8 mouse cellular contexts compared by ENCODE assay signal in the genomic region with DNA sequence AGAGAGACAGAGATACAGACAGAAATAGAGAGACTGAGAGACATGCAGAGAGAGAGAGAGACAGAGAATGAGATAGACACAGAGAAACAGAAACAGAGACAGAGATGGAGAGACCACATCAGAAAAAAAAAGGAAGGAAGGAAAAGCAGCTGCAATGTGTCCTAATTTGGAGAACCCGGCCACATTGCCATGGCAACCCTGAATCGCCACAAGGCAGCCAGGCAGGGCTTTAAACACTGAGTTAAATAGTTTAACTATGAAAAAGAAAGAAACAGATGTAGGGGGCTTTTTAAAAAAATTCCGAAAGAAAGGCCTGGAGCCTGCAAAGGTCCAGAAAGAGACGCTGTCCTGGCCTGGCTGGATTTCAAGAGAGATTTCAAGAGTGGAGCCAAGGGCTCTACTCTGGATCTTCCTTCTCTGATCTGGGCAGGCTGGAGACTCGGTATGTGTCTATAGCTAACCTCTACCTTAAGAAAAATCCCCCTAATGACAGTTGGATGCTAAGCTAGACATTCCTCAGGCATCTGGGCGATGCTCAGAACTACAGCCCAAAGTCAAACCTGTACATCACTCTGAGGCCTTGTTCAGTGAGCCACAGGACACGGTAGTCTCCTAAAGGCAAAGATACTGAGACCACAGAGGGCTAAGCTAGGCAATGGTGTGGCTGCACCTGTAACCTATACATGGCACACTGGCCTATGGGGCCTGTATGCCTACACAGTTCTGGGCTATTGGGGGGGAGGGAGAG.
A peak's percentile ranks its signal among the peaks of the same experiment; 100 is the strongest.
DNase-seq lines count a peak whose midpoint lies in the region; ATAC-seq and TF ChIP-seq lines count a peak whose summit lies in the region.

No protein-coding gene starts in this region.

- H3K4me1 ChIP-seq in lung, embryonic 14.5 days (ENCODE audit: insufficient read depth): no peaks in the 10 kb centered on the region
- no peaks in the 10 kb centered on the region for H3K4me1 ChIP-seq in lung, postnatal 0 days (ENCODE audit: insufficient read depth, low read depth, low read length)
- peaks cover 16% of the 10 kb centered on the region for H3K4me1 ChIP-seq in hindbrain, embryonic 15.5 days (replicated peaks)
- H3K4me1 ChIP-seq in neural tube, embryonic 14.5 days (ENCODE audit: control insufficient read depth, insufficient read depth, low read length): peaks cover 10% of the 10 kb centered on the region

- no peak overlapping the region for H3K4me2 ChIP-seq in lung, embryonic 14.5 days
- H3K4me2 ChIP-seq in lung, postnatal 0 days (replicated peaks; ENCODE audit: low read depth, low read length): no peak overlapping the region
- H3K4me2 ChIP-seq in hindbrain, embryonic 15.5 days: no peak overlapping the region
- no peak overlapping the region for H3K4me2 ChIP-seq in neural tube, embryonic 14.5 days (ENCODE audit: low read depth, low read length)

- no peak overlapping the region for H3K9ac ChIP-seq in lung, embryonic 14.5 days
- no peak overlapping the region for H3K9ac ChIP-seq in lung, postnatal 0 days (replicated peaks; ENCODE audit: low read depth)
- H3K9ac ChIP-seq in hindbrain, embryonic 15.5 days: no peak overlapping the region
- no peak overlapping the region for H3K9ac ChIP-seq in neural tube, embryonic 14.5 days (replicated peaks; ENCODE audit: low read depth, low read length)

- no peak overlapping the region for H3K27ac ChIP-seq in lung, embryonic 14.5 days (ENCODE audit: low read depth)
- no peak overlapping the region for H3K27ac ChIP-seq in lung, postnatal 0 days (ENCODE audit: low read length)
- H3K27ac ChIP-seq in hindbrain, embryonic 15.5 days (replicated peaks): no peak overlapping the region
- no peak overlapping the region for H3K27ac ChIP-seq in neural tube, embryonic 14.5 days (ENCODE audit: low read depth, low read length)

- H3K9me3 ChIP-seq in lung, embryonic 14.5 days (ENCODE audit: low read depth, low read length): no peaks in the 10 kb centered on the region
- no peaks in the 10 kb centered on the region for H3K9me3 ChIP-seq in lung, postnatal 0 days (ENCODE audit: low read length)
- H3K9me3 ChIP-seq in hindbrain, embryonic 15.5 days: no peaks in the 10 kb centered on the region
- H3K9me3 ChIP-seq in neural tube, embryonic 14.5 days (ENCODE audit: control insufficient read depth, low read length): no peaks in the 10 kb centered on the region

- no peaks in the 10 kb centered on the region for H3K36me3 ChIP-seq in lung, embryonic 14.5 days (ENCODE audit: insufficient read depth)
- no peaks in the 10 kb centered on the region for H3K36me3 ChIP-seq in lung, postnatal 0 days (ENCODE audit: insufficient read depth, low read length)
- no peaks in the 10 kb centered on the region for H3K36me3 ChIP-seq in hindbrain, embryonic 15.5 days
- H3K36me3 ChIP-seq in neural tube, embryonic 14.5 days (ENCODE audit: control insufficient read depth, insufficient read depth, low read length): no peaks in the 10 kb centered on the region

- TF ChIP-seq EP300 in lung, postnatal 0 days (IDR thresholded peaks at IDR 0.05): no peak

- peak; percentile 9 for DNase-seq in cerebellum, adult 9-11 months
- DNase-seq in cerebellum, adult 11 months: no peak
- DNase-seq in lung, embryonic 14.5 days: peak; percentile 78
- DNase-seq in lung, postnatal 0 days (ENCODE audit: low spot score): no peak
- no peak for DNase-seq in spleen, postnatal 4 days (ENCODE audit: low spot score in 2 of 2)
- no peak for DNase-seq in gastrocnemius, adult 18-20 months (ENCODE audit: low spot score)

- H3K4me3 ChIP-seq in lung, embryonic 14.5 days (ENCODE audit: low read depth, low read length): no peak overlapping the region
- H3K4me3 ChIP-seq in lung, postnatal 0 days (ENCODE audit: low read depth, low read length): no peak overlapping the region
- no peak overlapping the region for H3K4me3 ChIP-seq in hindbrain, embryonic 15.5 days
- no peak overlapping the region for H3K4me3 ChIP-seq in neural tube, embryonic 14.5 days (ENCODE audit: low read depth, low read length)

- no peaks in the 10 kb centered on the region for H3K27me3 ChIP-seq in lung, embryonic 14.5 days (ENCODE audit: insufficient read depth, low read length)
- no peaks in the 10 kb centered on the region for H3K27me3 ChIP-seq in lung, postnatal 0 days (replicated peaks; ENCODE audit: insufficient read depth, low read length)
- H3K27me3 ChIP-seq in hindbrain, embryonic 15.5 days: no peaks in the 10 kb centered on the region
- H3K27me3 ChIP-seq in neural tube, embryonic 14.5 days (ENCODE audit: control insufficient read depth, insufficient read depth, low read length): no peaks in the 10 kb centered on the region

- no peak for TF ChIP-seq CTCF in lung, embryonic 14.5 days (IDR thresholded peaks at IDR 0.05; ENCODE audit: low read depth)
- TF ChIP-seq CTCF in lung, postnatal 0 days (IDR thresholded peaks at IDR 0.05): no peak

- peak; percentile 75 for ATAC-seq in lung, embryonic 14.5 days (ENCODE audit: insufficient read depth)
- no peak for ATAC-seq in lung, postnatal 0 days
- ATAC-seq in hindbrain, embryonic 15.5 days (ENCODE audit: low FRiP score, low read depth): peak; percentile 50; the same call in 1 of the 2 replicates
- peak; percentile 34; the same call in 1 of the 2 replicates for ATAC-seq in neural tube, embryonic 14.5 days (ENCODE audit: low read depth)

- 30% methylated on average over 7 of the region's 7 CpGs for WGBS in lung, embryonic 14.5 days
- WGBS in lung, postnatal 0 days: 48% methylated on average over 7 of the region's 7 CpGs
- WGBS in hindbrain, embryonic 15.5 days: 26% methylated on average over 7 of the region's 7 CpGs
- 34% methylated on average over 7 of the region's 7 CpGs for WGBS in neural tube, embryonic 14.5 days

Comparison
In these comparisons a context has a peak if more than half of its experiments do, and no peak if none do; other contexts are left out.
1. DNase-seq: peak in cerebellum, adult 9-11 months (single experiment) and lung, embryonic 14.5 days (single experiment); none in cerebellum, adult 11 months (single experiment), lung, postnatal 0 days (single experiment), spleen, postnatal 4 days (0 of 2) and gastrocnemius, adult 18-20 months (single experiment).